Mouse (Mus musculus) lung, embryonic 14.5 days (tissue): Measurements from ENCODE around the gene BC005624. TPM values are rescaled to one million over a fixed set of nuclear protein-coding genes. Genes with fewer than 3 reads are reported as not detected.

ENCODE experiments used
- ATAC-seq: fragments of 200-750 bp; cut with Nextera tagmentation; 2 replicates; pipeline ENCODE4 v1.8.0; 2017; ENCODE audit warnings: mild to moderate bottlenecking, moderate TSS enrichment, moderate library complexity; ENCODE audit not compliant: insufficient read depth
- DNase-seq: peaks from one replicate; pipeline ENCODE4 v3.0.0-alpha.2; 2015
- H3K27ac ChIP-seq: fragments of 300-500 bp; sonication (generic); 2 replicates; pipeline ENCODE4 v1.5.1; 2014; ENCODE audit warnings: low read depth, mild to moderate bottlenecking, moderate library complexity
- H3K27me3 ChIP-seq: fragments of 300-500 bp; sonication (generic); 2 replicates; pipeline ENCODE4 v1.6.1; 2014; ENCODE audit warnings: low read length, control low read depth; ENCODE audit not compliant: insufficient read depth
- H3K36me3 ChIP-seq: fragments of 300-500 bp; sonication (generic); 2 replicates; pipeline ENCODE4 v1.6.1; 2014; ENCODE audit warnings: control low read depth; ENCODE audit not compliant: insufficient read depth
- H3K4me1 ChIP-seq: fragments of 300-500 bp; sonication (generic); 2 replicates; pipeline ENCODE4 v1.6.1; 2014; ENCODE audit warnings: antibody characterized with exemption, control low read depth; ENCODE audit not compliant: insufficient read depth
- H3K4me2 ChIP-seq: fragments of 300-500 bp; sonication (generic); 2 replicates; pipeline ENCODE4 v1.6.1; 2014; ENCODE audit warnings: mild to moderate bottlenecking
- H3K4me3 ChIP-seq: fragments of 300-500 bp; sonication (generic); 2 replicates; pipeline ENCODE4 v1.5.1; 2014; ENCODE audit warnings: low read depth, low read length
- H3K9ac ChIP-seq: fragments of 300-500 bp; sonication (generic); 2 replicates; pipeline ENCODE4 v1.6.1; 2014
- H3K9me3 ChIP-seq: fragments of 300-500 bp; sonication (generic); 2 replicates; pipeline ENCODE4 v1.6.1; 2016; ENCODE audit warnings: low read depth, low read length, control low read depth
- CTCF ChIP-seq: IDR thresholded peaks from 2 replicates; pipeline ENCODE4 v1.5.1; 2016; ENCODE audit warnings: antibody characterized with exemption, low read depth
- WGBS: fragments of 180-500 bp; shearing (Covaris S2); extraction: QIAGEN DNeasy Blood & Tissue Kit; methylation state at CpG from one replicate; pipeline ENCODE4 v1.1.7; 2014; 5-methylcytosine and 5-hydroxymethylcytosine counted together
- polyA plus RNA-seq: library from polyadenylated mRNA; unstranded; fragments of >200 nt; fragmentation: Nextera tagmentation; extraction: Ambion mirVana; gene quantifications from 2 replicates; pipeline ENCODE4 v1.2.1, GENCODE M21; 2014

BC005624 gene
- polyA plus RNA-seq, 1 experiment from 2014 or later, result 51.3 TPM

GRCm38 (mm10) chr2:30998443-30999260 is 16.7 kb upstream of the BC005624 start:
- 62% methylated on average over 8 of the region's 8 CpGs for WGBS
- Histone ChIP-seq H3K4me1 (no peaks in the 10 kb centered on the region), H3K9ac (no peak overlapping the region), H3K36me3 (0 out of 2 replicates have a peak, but pooled peaks cover 4% of the 10 kb centered on the region), H3K27me3 (no peaks in the 10 kb centered on the region), H3K27ac (no peak overlapping the region), H3K9me3 (no peaks in the 10 kb centered on the region), H3K4me2 (no peak overlapping the region), H3K4me3 (no peak overlapping the region)
- DNase-seq (no peak), ATAC-seq (no peak)
- TF ChIP-seq CTCF, result no peak

GRCm38 (mm10) chr2:30995432-30995996 is 13.5 kb upstream of the BC005624 start:
- 77% methylated on average over 11 of the region's 11 CpGs for WGBS
- H3K9me3 ChIP-seq, result no peaks in the 10 kb centered on the region
- no peak for TF ChIP-seq CTCF
- no peak overlapping the region for H3K9ac ChIP-seq
- no peaks in the 10 kb centered on the region for H3K27me3 ChIP-seq
- H3K36me3 ChIP-seq, result 0 out of 2 replicates have a peak, but pooled peaks cover 4% of the 10 kb centered on the region
- H3K4me2 ChIP-seq, result no peak overlapping the region
- DNase-seq (peak; percentile 8), ATAC-seq (no peak)
- H3K4me1 ChIP-seq, result no peaks in the 10 kb centered on the region
- H3K4me3 ChIP-seq, result no peak overlapping the region
- H3K27ac ChIP-seq, result no peak overlapping the region

- H3K27ac ChIP-seq, result no peak overlapping the region
- no peaks in the 10 kb centered on the region for H3K9me3 ChIP-seq
- H3K36me3 ChIP-seq, result no peaks in the 10 kb centered on the region
- WGBS, result 89% methylated on average over 4 of the region's 4 CpGs
- no peak overlapping the region for H3K4me3 ChIP-seq
- ATAC-seq (no peak), DNase-seq (no peak)
- no peak overlapping the region for H3K9ac ChIP-seq
- H3K27me3 ChIP-seq, result no peaks in the 10 kb centered on the region
- H3K4me1 ChIP-seq, result no peaks in the 10 kb centered on the region
- TF ChIP-seq CTCF, result no peak
- H3K4me2 ChIP-seq, result no peak overlapping the region
Measured at GRCm38 (mm10) chr2:30994853-30995252, 12.9 kb upstream of the BC005624 start.

DNA sequence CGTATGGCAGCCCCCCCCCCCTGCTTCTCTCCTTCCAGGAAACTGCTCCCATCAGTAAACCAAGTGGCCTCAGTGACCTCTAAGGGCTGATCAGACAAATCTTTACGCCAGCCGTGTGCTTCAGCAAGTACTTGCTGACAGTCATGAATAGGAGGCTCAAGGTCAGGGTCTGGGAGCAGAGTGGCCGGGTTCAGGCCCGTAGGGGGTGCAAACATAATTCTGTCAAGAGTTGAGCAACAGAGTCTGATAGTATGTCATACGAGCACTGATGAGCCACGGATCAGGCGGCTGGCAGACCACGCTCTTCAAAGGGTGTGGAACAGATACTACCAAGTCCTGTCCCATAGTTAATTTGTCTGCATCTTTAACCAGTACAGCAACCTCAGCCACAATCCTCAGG is 8.2 kb upstream of the BC005624 start:
- TF ChIP-seq CTCF, result no peak
- H3K9me3 ChIP-seq, result no peaks in the 10 kb centered on the region
- H3K4me1 ChIP-seq, result no peaks in the 10 kb centered on the region
- WGBS, result 73% methylated on average over 9 of the region's 9 CpGs
- DNase-seq, result no peak
- H3K36me3 ChIP-seq, result no peaks in the 10 kb centered on the region
- ATAC-seq, result no peak
- H3K27me3 ChIP-seq, result no peaks in the 10 kb centered on the region
- H3K4me3 ChIP-seq, result no peak overlapping the region
- no peak overlapping the region for H3K27ac ChIP-seq
- H3K4me2 ChIP-seq, result no peak overlapping the region
- no peak overlapping the region for H3K9ac ChIP-seq

GRCm38 (mm10) chr2:30985111-30986020 is 3.4 kb upstream of the BC005624 start:
- DNase-seq (peak; percentile 63), ATAC-seq (no peak)
- TF ChIP-seq CTCF, result no peak
- Histone ChIP-seq H3K9ac (no peak overlapping the region), H3K9me3 (no peaks in the 10 kb centered on the region), H3K27ac (peak overlapping the region; percentile 60; the same call in 1 of the 2 replicates), H3K36me3 (no peaks in the 10 kb centered on the region), H3K27me3 (no peaks in the 10 kb centered on the region), H3K4me1 (peaks cover 7% of the 10 kb centered on the region), H3K4me3 (no peak overlapping the region), H3K4me2 (peak overlapping the region; percentile 32; the same call in 1 of the 2 replicates)
- WGBS, result 19% methylated on average over 17 of the region's 17 CpGs

DNA sequence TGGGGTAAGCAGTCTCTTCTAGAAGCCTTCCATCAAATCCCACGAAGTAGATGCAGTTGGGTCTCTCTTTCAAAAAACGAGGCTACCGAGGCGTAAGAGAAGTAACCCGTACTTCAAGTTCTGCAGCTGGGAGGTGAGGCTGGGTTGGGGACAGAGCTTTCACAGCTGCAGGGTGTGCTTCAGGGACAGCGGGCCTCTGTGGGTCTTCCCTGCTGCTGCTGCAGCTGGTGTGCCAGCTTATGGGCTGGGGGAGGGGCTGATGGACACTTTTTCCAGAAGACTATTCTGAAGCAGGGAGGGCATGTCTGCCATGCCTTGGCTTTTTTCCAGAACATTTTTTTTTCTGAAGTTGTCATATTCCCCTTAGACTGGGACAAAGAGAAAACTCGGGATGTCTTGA is 1.0 kb upstream of the BC005624 start:
- Histone ChIP-seq H3K36me3 (peaks cover 14% of the 10 kb centered on the region), H3K4me1 (peaks cover 7% of the 10 kb centered on the region), H3K27me3 (no peaks in the 10 kb centered on the region), H3K9me3 (no peaks in the 10 kb centered on the region), H3K27ac (no peak overlapping the region), H3K9ac (no peak overlapping the region), H3K4me3 (peak overlapping the region; percentile 65), H3K4me2 (peak overlapping the region; percentile 86)
- no peak for TF ChIP-seq CTCF
- WGBS, result 33% methylated on average over 7 of the region's 7 CpGs
- ATAC-seq, result no peak
- peak; percentile 3 for DNase-seq
